Mouse (Mus musculus) urinary bladder, postnatal 25 days (tissue): ENCODE data around the gene Dnajc17.

Source experiments
- DNase-seq: peaks from one replicate; pipeline ENCODE4 v3.0.0; 2022; ENCODE audit warnings: low spot score

Gene Dnajc17

DNA sequence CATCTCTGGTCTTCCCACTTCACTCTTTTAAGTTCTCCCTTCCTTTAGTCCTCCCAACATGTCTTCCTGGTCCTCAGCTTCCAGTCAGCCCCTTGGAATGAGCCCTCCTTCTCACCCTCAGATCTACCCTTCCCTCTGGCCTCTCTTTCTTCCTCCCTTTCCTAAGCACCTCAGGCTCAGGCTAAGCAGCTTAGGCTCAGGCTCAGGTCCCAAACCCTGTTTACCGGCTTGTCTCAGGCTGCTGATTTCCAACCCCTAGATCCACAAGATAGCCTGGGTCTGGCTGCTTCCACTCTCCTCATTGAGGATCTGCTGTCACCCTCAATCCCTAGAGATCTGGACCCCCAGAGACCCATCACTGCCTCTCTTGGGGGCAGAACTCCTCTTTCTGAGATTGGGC, 10.5 kb downstream of the Dnajc17 start:
- DNase-seq = no peak

GRCm38 (mm10) chr2:119197493-119197892, 11.1 kb downstream of the Dnajc17 start:
- no peak for DNase-seq

DNA sequence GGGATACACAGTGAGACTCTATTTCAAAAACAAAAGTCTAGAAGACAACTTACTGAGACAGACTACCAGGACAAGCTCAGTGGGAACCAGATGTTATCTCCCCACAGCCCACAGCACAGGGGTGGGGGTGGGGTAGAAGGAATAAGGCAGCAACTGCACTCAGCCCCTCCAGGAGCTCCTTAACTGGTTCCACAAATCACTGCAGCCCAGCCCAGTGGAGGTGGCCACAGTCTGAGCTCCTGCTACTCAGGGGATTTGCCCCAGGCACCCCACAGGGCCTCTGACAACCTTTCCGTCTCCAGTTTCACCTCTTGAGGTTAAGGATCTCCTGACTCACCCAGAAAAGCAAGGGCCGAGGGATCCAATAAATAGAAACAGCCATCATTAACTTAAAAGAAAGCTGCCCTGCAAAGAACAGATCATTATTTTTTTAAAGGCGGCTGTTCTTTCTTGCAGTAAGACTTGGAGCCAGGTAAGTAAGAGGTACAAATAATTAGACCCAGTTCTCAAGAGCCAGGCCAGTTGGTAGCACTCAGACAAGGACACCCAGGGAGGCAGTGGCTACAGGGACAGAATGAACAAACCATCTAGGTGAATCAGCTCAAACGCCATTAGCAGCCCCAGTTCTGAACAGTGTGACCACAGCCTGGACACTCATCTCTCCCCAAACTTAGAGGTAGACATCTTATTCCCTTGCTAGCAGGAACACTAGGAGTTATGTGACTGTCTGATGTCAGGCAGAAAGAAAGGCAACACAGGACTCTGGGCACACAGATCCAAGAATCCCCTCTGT, 12.1 kb downstream of the Dnajc17 start:
- no peak for DNase-seq

- no peak for DNase-seq
Measured at GRCm38 (mm10) chr2:119194140-119194539, 14.5 kb downstream of the Dnajc17 start.

- no peak for DNase-seq
Measured at GRCm38 (mm10) chr2:119190969-119191368, 17.6 kb downstream of the Dnajc17 start.

DNA sequence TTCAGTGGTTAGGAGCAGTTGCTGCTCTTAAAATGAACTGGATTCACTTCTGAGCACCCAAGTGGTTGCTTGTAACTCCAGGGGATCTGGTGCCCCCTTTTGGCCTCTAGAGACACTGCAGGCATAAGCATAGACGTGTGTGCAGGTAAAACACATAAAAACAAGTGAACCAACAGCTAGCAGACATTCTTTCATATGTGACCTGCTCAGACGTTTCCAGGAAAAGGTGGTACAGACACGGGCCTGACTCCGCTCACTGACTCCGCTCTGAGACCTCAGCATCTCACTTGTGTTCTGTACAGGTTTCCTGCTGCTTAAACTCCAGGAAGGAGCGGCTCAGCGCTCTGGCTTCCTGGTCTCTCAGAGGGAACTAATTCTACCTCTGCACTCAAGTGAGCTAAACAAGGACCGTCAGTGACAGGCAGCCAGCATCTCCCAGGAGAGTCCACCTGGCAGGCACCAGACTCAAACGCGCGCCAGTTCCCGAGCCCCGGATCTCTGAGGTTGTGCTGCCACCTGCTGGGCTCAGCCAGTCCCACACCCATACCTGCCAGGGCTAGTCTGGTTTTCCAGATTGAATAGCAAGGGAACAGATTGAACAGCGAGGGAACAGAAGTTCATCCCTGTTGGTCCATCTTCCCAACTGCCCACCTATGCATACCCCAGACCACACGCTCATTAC, 19.4 kb downstream of the Dnajc17 start:
- peak; percentile 83 for DNase-seq

DNA sequence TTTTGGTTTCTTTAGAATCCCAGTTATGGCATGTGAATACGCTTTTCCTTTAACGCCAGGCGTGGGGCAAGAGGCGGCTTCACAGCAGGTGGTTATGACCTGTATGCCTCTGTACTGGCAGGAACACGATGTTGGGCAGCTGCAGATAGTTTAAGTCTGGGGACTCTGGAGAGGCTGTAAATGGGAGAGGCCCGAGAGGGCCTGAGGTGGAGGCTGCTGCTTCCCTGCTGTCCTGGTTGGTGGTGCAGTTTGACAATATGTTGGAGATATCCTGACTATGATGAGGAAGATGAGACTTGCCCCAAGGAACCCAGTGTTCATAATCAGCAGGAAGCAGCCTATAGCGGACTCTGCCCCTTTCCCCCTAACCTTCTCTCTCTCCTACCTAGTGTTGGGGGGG, 25.7 kb downstream of the Dnajc17 start:
- DNase-seq = no peak

DNA sequence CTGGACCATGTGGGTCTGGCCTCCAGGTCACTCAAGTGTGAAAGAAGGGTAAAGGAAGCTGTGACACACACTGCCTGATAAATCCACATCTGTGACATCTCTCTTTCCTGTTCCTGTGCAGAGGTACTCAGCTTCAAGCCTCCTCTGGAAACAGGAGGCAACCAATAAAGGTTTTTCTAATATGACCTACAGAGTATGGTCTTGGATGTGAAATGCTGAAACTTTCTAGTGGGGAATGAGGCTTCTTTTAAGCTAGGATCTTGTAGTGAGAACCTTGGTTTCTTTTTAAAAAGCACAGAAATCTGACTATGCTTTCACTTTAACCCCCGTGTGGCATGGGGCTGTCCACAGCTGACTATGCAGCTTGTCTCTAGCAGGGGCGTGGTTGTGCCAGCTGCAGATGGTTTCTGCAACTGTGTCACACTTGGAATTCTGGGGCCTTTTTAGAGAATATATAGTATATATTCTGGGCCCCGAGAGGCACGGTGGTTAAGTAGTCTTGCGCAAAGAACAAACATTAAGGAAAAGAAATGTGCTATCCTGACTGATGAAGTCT, 31.1 kb downstream of the Dnajc17 start:
- DNase-seq = no peak

- no peak for DNase-seq
Measured at GRCm38 (mm10) chr2:119176761-119177160, 31.8 kb downstream of the Dnajc17 start.

- DNase-seq = no peak
Measured at GRCm38 (mm10) chr2:119175614-119176013, 33.0 kb downstream of the Dnajc17 start.

- DNase-seq = no peak
Measured at GRCm38 (mm10) chr2:119174866-119175265, 33.7 kb downstream of the Dnajc17 start.

- DNase-seq = no peak
Measured at GRCm38 (mm10) chr2:119173991-119174651, 34.5 kb downstream of the Dnajc17 start, which contains the start of gene Gm14137. Gene Gm14137 (plus strand): TSS chr2:119174509.

DNA sequence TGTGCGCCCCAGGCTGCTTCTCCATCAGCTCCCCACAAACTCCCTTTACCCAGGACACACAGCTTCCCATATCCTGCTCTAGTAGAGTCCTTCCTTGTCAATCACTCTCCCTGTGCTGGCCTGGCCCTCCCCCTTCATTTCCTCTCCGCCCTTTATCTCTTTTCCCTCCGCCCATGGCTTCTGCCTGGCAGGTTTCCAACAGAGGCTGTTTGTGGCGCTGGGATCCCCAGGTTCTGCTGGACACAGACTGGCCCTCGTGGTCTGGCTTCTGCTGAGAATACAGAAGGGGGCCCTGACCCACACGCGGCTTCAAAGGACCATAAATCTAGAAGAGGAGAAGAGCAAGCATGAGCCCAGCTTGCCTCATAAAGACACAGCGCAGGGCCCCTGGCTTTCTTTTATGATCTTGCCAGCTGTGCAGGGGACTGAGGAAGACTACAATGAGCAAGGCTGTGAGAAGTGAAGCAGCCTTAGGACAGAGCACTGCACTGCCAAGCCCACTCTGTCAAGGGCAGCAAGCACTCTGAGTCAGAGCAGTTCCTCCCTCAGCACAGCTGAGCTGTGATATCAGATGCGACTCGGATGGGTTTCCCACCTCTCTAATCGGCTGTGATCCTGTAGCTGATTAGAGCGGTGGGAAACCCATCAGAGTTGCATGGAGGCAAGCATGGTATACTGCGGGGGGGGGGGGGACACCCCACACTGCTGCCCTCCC, 35.6 kb downstream of the Dnajc17 start:
- no peak for DNase-seq

GRCm38 (mm10) chr2:119172446-119172845, 36.1 kb downstream of the Dnajc17 start:
- DNase-seq = no peak

DNA sequence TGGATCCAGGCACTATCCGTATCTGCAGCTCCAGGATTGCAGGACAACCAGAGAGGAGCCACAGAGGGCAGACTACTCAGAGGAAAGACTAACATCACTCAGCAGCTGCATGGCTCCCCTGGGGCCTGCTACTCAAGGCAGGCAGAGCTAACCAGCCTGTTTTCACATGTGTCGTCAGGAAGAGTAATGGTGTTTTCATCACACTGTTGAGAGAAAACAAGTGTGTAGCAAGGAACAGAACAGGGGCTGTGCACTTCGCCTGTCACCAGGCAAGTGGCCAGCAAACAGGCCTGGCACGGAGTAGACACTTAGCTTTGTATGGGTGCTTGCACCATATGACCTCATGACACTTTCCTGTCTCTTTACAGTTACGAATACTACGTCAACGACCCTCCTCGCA, 37.0 kb downstream of the Dnajc17 start:
- no peak for DNase-seq

GRCm38 (mm10) chr2:119170282-119170681, 38.3 kb downstream of the Dnajc17 start:
- DNase-seq = no peak

GRCm38 (mm10) chr2:119167866-119168256, 40.7 kb downstream of the Dnajc17 start:
- DNase-seq = no peak

DNA sequence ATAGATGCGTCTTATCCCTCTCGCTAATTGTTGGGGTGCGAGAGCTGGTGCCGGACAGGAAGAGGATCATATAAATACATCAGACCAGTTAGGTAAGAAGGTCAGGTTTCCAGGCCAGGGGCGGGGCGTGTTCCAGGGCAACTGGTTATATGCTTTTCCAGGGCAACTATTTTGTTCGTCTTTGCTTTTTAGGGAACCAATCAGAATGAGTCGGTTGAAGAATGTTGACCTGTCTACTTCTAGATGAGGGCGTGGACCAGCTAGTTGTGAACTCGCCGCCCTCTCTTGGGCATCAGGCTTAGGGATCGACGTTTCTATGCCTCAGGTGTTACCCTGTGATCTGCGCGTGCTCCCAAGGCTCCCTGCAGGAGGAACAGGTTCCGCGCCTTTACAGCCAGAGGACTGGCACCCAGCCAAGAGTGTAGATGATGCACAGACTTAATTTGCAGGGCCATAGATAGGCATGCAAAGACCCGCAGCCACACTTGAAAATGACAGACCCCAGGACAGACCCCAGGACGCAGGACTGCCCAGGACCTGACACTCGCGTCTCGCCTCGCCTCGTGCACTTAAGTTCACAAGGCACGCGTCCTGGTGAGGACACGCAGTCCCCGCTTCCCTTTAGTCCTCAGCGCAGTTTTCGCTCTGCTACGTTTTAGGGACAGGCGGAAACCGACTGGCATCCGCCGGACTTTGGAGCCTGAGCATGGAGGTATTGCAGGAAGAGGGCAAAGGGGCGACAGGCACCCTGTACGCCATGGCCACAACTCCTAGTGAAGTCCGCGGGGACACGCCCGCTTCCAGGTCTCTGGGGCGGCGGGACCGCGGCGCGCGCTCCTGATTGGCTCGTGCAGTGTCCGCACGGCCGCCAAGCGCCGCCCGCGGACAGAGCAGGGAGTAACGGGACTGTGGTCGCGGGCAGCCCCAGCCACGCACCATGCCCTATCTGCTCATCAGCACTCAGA, 41.4 kb downstream of the Dnajc17 start, which contains the start of gene Gchfr:
Gchfr (plus strand) TSS at position 873 of the 965 bp plus-strand sequence.
- peak; percentile 49 for DNase-seq

GRCm38 (mm10) chr2:119165401-119165800, 43.2 kb downstream of the Dnajc17 start:
- no peak for DNase-seq

DNA sequence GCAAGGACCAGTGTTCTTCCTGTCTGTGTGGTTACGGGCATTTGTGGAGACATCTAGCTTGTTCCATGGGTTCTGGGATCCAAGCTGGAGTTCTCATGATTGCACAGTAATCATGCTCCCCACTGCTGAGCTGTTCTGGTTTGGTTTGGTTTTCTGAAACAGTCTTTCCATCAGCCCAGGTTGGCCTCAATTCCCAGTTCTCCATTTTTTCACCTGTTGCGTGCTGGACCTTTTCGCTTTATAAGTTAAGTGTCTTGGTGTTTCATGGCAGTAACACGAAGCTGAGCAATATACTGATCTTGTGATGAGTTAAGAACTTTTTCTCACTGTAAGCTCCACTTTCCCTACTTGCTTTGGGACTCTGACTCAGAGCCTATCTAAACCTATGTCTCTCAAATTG, 44.6 kb downstream of the Dnajc17 start:
- DNase-seq = no peak

DNA sequence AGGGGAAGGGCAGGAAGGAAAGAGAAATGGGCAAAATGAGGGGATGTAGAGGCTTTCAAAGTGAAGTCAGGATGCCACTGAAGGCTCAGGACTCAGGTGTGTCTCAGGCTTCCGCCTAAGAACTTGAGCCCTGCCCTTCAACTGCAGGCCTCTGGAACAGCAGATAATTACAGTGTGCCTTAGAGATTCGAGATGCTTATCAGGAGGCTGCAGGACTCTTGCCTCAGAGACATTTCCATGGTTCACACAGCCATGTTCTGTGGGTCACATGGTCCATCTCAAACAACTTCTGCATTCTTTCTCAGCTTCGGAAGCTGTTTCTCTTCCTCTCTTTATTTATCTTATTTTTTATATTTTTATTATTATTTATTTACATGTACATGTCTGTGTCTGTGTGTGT, 45.5 kb downstream of the Dnajc17 start:
- no peak for DNase-seq
